Mouse (Mus musculus) c-Kit-positive CD71-positive TER-119-positive erythroid progenitor cells, embryonic 14.5 days (primary cell): Measurements from ENCODE around the gene Frg2f1.
"Not testable (repeated sequence)": the region's sequence is repeated elsewhere in the genome, so short reads cannot be mapped to it uniquely, and the experiment has no call there.

Source experiments
- DNase-seq: peaks from one replicate; pipeline ENCODE4 v3.0.0-alpha.2; 2013; ENCODE audit warnings: low spot score

Frg2f1 gene

DNA sequence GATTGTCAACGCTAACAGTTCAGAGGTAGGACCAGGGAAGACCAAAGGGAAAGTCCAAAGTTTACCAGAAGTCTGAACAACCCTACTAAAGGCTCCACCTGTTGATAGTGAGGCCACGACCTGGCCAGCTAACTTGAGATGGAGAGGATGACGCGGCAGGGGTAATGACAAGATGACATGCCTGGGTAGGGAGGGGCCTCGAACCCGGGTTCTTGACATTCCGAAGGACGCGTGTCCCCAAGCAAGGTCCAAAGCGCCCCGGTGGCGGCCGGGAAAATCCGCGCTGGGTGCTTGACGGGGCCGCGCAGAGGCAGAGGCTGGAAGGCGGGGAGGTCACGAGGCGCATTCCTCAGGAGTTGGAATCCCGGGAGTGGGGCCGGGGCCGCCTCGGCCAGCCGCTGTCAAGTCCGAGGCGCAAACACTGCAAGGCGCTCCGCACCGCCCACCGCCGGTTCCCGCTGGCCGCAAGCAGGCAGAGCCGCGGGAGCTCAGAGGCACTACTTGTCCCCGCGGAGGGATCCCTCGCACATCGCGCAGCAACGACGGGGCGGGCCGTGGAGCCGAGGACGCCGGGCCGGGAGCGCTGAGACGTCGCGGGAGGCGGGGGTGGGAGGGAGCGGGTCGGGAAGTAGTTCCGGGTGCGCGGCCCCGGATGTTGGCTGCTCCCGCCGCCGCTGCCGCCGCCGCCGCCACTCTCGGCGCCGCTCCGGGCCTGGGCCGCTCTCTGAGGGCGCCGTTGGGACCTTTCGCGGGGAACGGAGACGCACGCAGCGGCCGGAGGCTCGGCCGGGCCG, at the start of gene Frg2f1:
Gene Frg2f1 (minus strand): TSS at position 499 of the 794 bp plus-strand sequence.
- DNase-seq: peak; percentile 86

DNA sequence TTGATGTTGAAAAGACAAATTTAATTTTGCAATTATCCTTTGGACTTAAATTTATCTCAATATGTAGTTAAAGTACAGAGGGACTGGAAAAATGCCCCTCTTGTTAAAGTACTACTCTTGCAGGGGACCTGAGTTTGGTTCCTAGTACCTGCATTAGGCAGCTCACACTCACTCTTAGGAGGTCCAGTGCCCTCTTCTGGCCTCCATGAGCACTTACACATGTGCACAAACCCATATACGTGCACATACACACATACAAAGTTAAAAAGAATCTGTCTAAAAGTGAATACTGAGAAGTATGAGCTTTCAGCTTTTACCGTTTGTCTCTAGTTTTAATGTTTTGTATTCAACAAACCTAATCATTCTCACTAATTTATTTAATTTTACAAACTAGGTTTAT, 48.7 kb upstream of the Frg2f1 start:
- DNase-seq: no peak

- DNase-seq: no peak
These were observed 36.1 kb upstream of the Frg2f1 start for GRCm38 (mm10) chr4:119575459-119575858.

DNA sequence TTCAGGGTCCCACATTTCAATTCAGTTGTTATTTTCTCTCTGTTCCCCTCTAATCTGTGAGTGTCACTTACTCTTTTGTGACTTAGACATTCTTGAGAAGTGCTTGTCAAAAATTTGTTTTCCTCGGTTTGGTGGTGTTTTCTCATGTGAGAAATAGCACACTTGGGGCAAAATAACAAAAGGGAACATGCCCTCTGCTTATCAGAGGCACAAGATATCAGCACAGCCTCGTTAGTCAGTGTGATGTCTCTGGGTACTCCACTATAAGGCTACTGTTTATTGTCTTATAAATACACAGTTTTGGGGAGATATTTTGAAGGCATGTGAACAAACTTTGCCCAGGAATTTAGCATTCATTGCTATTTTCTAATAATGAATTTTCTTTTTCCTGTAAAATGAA, 35.2 kb upstream of the Frg2f1 start:
- no peak for DNase-seq

DNA sequence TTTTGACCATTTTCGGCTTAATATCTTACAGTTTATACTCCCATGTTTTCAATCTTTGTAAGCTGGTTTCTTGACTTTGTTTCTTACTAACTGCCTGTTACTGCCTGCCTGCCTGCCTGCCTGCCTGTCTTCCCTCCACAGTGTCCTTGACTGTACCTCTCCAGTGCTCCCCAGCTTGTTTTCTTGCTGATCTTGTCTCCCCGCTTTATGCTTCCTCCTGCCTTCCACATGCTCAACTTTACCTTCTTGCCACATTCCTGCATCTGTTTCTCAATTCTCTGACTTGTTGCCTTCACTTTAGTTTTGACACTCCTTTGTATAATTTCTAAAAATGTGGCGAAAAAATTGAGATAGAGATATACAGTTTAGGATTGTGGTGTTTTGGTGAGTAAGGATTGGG, 33.4 kb upstream of the Frg2f1 start:
- no peak for DNase-seq

DNA sequence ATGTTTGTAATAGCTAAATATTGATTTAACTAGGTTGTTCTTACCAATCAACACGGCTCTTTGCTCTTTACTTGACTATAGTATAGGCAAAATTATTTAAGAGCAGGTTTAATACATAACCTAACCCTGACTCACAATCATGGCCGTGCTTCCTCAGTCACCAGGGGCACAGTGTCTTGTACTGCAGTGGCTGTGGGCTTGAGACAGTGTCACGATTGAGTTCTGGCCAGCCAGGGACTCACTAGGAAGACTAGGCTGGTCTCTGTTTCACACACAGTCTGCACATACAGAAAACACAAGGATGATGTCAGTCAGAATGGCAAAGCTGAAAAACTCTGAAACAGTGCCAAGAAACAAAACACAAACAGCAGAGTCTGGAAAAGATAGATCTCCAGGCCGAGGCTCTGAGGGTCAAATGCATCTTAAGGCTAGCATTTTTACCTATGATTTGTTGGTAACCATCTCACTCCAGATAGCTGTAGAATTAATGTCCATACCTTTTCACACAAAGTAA, 27.1 kb upstream of the Frg2f1 start:
- no peak for DNase-seq

- no peak for DNase-seq
These were observed 23.8 kb upstream of the Frg2f1 start for GRCm38 (mm10) chr4:119563136-119563535.

GRCm38 (mm10) chr4:119555466-119555865, 16.1 kb upstream of the Frg2f1 start:
- no peak for DNase-seq

DNA sequence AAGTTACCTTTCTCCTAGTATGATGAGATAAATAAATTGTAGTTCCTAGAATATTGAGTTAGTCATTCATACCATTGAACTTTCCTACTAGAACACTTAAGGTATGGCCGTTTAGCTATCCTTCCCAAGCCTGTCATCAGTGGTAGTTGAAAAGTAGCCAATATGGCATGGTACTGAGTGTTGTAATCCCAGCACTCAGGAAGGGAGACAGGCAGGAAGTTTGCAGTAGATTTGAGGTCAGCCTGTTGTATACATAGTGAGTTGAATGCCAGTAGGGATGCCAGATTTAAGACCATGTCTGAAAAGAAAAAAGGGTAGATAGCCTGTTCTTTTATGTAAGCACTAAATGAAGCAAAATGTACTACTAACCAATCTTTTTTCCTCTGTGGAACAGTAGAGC, 11.5 kb upstream of the Frg2f1 start:
- DNase-seq: no peak

- DNase-seq: no peak
These were observed 1.2 kb upstream of the Frg2f1 start for GRCm38 (mm10) chr4:119540533-119540890.

DNA sequence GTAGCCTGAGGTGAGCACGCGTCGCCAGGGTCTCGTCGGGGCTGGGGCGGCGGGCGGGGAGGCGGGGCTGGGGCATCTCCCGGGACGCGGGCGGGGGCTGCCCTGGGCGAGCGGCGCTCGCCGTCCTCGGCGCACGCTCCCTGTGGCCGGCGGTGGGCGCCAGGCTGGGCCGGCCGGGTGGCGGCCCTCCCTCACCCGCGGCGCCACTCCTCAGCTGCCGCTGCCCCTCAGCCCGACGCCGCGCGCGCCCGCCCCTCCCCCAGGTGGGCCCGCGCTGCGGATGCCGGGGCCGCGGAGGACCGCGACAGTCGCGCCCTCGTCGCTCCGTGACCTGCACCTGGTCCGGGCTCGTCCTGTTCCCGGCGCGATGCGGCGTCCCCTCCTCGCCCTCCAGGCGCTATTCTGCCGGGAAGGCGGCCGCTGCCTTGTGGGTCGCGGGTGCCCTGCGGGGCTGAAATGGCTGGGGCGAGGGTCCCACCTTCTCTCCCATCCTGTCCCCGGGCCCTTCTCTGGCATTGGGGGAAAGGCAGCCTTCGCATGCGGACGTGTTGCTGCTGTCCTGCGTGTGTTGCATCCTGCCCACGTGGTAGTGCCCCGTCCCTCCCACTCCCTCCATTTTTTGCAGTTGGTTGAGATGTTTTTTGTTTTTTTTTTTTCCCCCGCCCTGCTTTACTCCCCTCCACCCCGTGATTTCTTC, 655 bp upstream of the Frg2f1 start:
- DNase-seq: peak; percentile 27

DNA sequence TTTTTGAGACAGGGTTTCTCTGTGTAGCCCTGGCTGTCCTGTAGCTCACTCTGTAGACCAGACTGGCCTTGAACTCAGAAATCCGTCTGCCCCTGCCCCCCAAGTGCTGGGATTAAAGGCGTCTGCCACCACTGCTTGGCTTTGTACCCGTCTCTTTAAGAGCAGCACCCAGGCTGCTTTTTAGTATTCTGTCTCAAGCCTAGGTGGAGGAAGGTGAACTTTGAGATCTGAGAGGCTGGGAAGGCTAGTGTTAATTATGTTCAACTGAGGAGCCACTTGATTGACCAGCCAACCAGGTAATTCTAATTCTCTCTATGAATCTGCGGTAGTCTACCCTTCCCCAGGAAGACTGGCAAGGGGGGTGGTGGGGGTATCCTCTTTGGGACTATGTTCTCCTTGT, 1.9 kb downstream of the Frg2f1 start:
- no peak for DNase-seq

DNA sequence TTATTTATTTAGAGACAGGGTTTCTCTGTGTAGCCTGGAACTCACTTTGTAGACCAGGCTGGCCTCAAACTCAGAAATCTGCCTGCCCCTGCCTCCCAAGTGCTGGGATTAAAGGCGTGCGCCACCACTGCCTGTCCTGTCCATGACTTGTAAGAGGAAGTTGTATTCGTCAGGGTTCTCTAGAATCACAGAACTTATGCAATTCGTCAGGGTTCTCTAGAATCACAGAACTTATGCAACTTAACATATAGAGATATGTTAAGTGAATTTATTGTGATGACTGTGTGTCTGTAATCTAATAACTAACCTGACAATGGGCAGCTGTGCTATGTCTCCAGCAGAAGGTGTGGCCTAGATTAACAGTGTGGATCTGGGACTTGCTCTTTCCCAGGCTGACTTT, 2.7 kb downstream of the Frg2f1 start, which contains the start of gene Foxj3:
Gene Foxj3 (plus strand): TSS at position 390 of the 400 bp plus-strand sequence.
- DNase-seq: not testable (repeated sequence)

DNA sequence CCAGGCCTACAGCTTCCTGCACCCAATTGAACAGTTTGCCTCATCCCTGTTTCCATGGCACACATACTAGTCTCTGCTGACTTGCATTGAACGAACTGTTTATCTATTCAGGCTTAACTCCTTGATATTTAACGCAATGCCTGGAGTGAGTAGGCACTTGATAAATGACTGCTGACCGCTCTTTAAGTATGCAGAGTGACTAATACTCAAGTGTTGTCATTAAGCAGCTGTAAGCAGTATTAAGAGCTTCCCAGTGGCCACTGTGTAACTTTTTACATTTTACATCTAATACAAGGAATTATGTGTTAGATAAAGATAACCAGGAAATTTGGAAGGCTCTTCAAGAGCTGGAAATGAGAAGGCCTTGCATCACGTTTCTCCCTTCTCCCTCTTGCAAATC, 4.2 kb downstream of the Frg2f1 start:
- DNase-seq: no peak

GRCm38 (mm10) chr4:119531813-119532212, 7.5 kb downstream of the Frg2f1 start:
- DNase-seq: no peak

GRCm38 (mm10) chr4:119526329-119526845, 12.9 kb downstream of the Frg2f1 start:
- DNase-seq: no peak

GRCm38 (mm10) chr4:119524466-119524865, 14.9 kb downstream of the Frg2f1 start:
- DNase-seq: no peak

GRCm38 (mm10) chr4:119524010-119524409, 15.3 kb downstream of the Frg2f1 start:
- no peak for DNase-seq

- DNase-seq: no peak
These were observed 15.8 kb downstream of the Frg2f1 start for GRCm38 (mm10) chr4:119523575-119523974.

- DNase-seq: no peak
These were observed 26.6 kb downstream of the Frg2f1 start for GRCm38 (mm10) chr4:119512731-119513141.

DNA sequence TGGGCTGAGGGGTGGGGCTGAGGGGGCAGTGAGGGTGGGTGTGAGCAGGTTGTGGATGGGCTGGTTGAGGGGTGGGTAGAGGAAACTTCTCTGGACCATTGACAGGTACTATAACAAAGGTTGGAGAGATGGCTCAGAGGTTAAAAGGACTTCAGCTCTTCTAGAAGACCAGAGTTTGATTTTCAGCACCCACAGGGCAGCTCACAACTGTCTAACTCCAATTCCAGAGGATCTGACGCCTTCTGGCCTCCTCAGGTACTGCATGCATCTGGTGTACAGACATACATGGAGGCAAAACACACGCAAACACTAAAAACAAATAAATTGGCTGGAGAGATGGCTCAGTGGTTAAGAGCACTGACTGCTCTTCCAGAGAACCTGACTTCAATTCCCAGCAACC, 27.7 kb downstream of the Frg2f1 start:
- no peak for DNase-seq

DNA sequence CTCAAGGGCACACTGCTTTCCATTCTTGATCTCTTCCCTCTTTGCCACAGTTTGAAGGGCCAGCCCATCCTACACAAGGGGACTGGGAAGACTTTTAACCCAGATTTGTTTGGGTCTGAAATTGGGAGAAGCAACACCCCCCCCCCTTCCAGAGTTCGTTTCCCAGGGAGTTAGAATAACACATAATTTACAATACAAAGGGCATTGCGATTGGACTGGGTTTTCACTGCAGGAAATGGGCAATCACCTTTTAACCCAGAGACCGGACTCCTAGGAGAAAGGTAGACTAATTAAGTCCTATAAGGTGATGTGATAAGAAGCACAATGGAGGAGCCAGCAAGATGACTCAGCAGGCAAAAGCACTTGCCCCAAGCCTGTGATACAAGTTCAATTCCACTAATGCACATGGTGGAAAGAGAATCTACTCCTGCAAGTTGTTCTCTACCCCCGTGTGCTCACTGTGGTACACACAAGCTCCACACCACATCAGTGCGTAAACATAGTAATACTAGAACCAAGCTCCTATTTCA, 40.9 kb downstream of the Frg2f1 start:
- DNase-seq: no peak

GRCm38 (mm10) chr4:119492933-119493327, 46.4 kb downstream of the Frg2f1 start:
- DNase-seq: no peak
